Mouse (Mus musculus) ES-E14 (cell line): ENCODE measurements around the gene Prdm4.

Experiments
- HCFC1 ChIP-seq: IDR thresholded peaks from 2 replicates; pipeline ENCODE4 v1.6.1; 2012; ENCODE audit warnings: low read length, inconsistent platforms, borderline replicate concordance; ENCODE audit not compliant: insufficient read depth
- MAFK ChIP-seq: IDR thresholded peaks from 2 replicates; pipeline ENCODE4 v1.6.1; 2014; ENCODE audit warnings: mild to moderate bottlenecking, low read depth, low read length, inconsistent platforms; ENCODE audit not compliant: insufficient read depth
- ZC3H11A ChIP-seq: IDR thresholded peaks from 2 replicates; pipeline ENCODE4 v1.6.1; 2012; ENCODE audit warnings: low read depth, mild to moderate bottlenecking, inconsistent platforms, low read length, borderline replicate concordance
- ZNF384 ChIP-seq: IDR thresholded peaks from 2 replicates; pipeline ENCODE4 v1.6.1; 2012; ENCODE audit warnings: low read depth, low read length, inconsistent platforms

DNA sequence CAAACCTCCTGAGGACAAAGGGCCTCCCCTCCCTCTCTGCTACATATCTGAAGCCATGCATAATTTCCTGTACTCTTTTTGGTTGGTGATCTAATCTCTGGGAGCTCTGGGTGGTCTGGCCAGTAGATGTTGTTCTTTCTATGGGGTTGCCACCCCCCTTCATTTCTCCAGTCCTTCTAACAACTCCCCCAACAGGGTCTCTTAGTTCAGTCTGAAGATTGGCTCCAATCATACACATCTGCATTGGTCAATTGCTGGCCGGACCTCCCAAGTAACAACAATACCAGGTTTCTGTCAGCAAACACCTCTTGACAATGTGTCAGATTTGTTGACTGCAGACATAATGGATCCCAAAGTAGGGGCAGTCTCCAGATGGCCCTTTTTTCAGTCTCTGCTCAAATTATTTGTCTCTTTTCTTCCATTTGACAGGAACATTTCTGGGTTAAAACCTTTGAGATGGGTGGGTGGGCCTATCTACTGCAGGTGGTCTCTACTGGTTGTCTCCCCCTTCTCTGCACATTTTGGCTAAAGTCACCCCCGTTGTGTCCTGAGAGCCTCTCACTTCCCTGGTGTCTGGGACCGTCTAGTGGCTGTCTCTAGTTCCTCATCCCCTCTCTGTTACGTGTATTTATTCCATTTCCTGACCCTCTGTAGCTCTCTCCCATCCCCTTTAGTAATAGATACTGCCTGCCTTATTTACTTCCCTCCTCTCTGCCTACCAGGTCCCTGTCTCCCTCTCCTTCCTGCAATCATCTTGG is 70.7 kb downstream of the Prdm4 start:
- TF ChIP-seq HCFC1 (no peak), ZNF384 (no peak), ZC3H11A (no peak), MAFK (no peak)
